Mouse (Mus musculus) v-Abl transformed pro-B cells (cell line): Measurements from ENCODE around the gene Slc5a7.

Experiments
- in situ Hi-C, 2 experiments: fragments of 400-800 bp; cut with MboI; formaldehyde crosslinking; loops; one replicate each; pipeline ENCODE4 v1.15.1; 2025; ENCODE audit not compliant: unreplicated experiment in 2 of 2

The Slc5a7 gene

GRCm38 (mm10) chr17:54298934-54299333 lies at the start of gene Slc5a7:
TSS of gene Slc5a7 (minus strand) at chr17:54299034.
- in situ Hi-C loops, result no loop called here

- in situ Hi-C loops, result loop anchor here in 1 of 2 experiments (10.0 kb wide), 1 partner anchor 1783 kb away; no protein-coding TSS in a partner anchor
Measured at GRCm38 (mm10) chr17:54347672-54348071, 48.8 kb upstream of the Slc5a7 start.

- in situ Hi-C loops, result loop anchor here in 1 of 2 experiments (10.0 kb wide), 1 partner anchor 1779 kb away; no protein-coding TSS in a partner anchor
Measured at GRCm38 (mm10) chr17:54343395-54343794, 44.6 kb upstream of the Slc5a7 start.

- in situ Hi-C loops, result no loop called here
Measured at GRCm38 (mm10) chr17:54298232-54298924, 456 bp downstream of the Slc5a7 start.

GRCm38 (mm10) chr17:54250783-54251182 lies 48.1 kb downstream of the Slc5a7 start:
- in situ Hi-C loops, result no loop called here

- in situ Hi-C loops, result no loop called here
Measured at GRCm38 (mm10) chr17:54243650-54244300, 55.1 kb downstream of the Slc5a7 start.

GRCm38 (mm10) chr17:54239435-54239834 lies 59.4 kb downstream of the Slc5a7 start:
- in situ Hi-C loops, result no loop called here
